Mouse (Mus musculus) embryonic facial prominence, embryonic 11.5 days (tissue): ENCODE results near the gene Synj2. TPM values are rescaled to one million over a fixed set of nuclear protein-coding genes. Genes with fewer than 3 reads are reported as not detected.

Experiments used
- ATAC-seq: fragments of 200-750 bp; cut with Nextera tagmentation; replicated peaks from 2 replicates; pipeline ENCODE4 v1.8.0; 2017; ENCODE audit warnings: low read depth; ENCODE audit not compliant: insufficient number of reproducible peaks, low FRiP score, low TSS enrichment
- DNase-seq: peaks from one replicate; pipeline ENCODE4 v3.0.0-alpha.2; 2015; ENCODE audit warnings: low spot score
- H3K27ac ChIP-seq: fragments of 300-500 bp; sonication (generic); replicated peaks from 2 replicates; pipeline ENCODE4 v1.5.1; 2014; ENCODE audit warnings: mild to moderate bottlenecking, low read depth, low read length, control low read depth
- H3K27me3 ChIP-seq: fragments of 300-500 bp; sonication (generic); 2 replicates; pipeline ENCODE4 v1.6.1; 2014; ENCODE audit warnings: mild to moderate bottlenecking, low read length, moderate library complexity, mixed read lengths; ENCODE audit not compliant: control insufficient read depth, insufficient read depth
- H3K36me3 ChIP-seq: fragments of 300-500 bp; sonication (generic); replicated peaks from 2 replicates; pipeline ENCODE4 v1.6.1; 2014; ENCODE audit warnings: low read depth, mild to moderate bottlenecking, low read length, moderate library complexity, mixed read lengths; ENCODE audit not compliant: control insufficient read depth, insufficient read depth
- H3K4me1 ChIP-seq: fragments of 300-500 bp; sonication (generic); 2 replicates; pipeline ENCODE4 v1.6.1; 2014; ENCODE audit warnings: low read length, mixed read lengths; ENCODE audit not compliant: control insufficient read depth, insufficient read depth
- H3K4me2 ChIP-seq: fragments of 300-500 bp; sonication (generic); 2 replicates; pipeline ENCODE4 v1.6.1; 2014; ENCODE audit warnings: low read depth, mild to moderate bottlenecking, control low read depth, low read length, moderate library complexity
- H3K4me3 ChIP-seq: fragments of 300-500 bp; sonication (generic); 2 replicates; pipeline ENCODE4 v1.5.1; 2014; ENCODE audit warnings: low read depth, low read length, control low read depth
- H3K9ac ChIP-seq: fragments of 300-500 bp; sonication (generic); replicated peaks from 2 replicates; pipeline ENCODE4 v1.6.1; 2014; ENCODE audit warnings: mild to moderate bottlenecking, control low read depth, low read length
- H3K9me3 ChIP-seq: fragments of 300-500 bp; sonication (generic); replicated peaks from 2 replicates; pipeline ENCODE4 v1.6.1; 2016; ENCODE audit warnings: mild to moderate bottlenecking, low read length, inconsistent platforms, mixed read lengths; ENCODE audit not compliant: control insufficient read depth
- WGBS: fragments of 180-500 bp; shearing (Covaris S2); extraction: QIAGEN DNeasy Blood & Tissue Kit; methylation state at CpG from one replicate; pipeline ENCODE4 v1.1.7; 2014; 5-methylcytosine and 5-hydroxymethylcytosine counted together
- polyA plus RNA-seq: library from polyadenylated mRNA; unstranded; fragments of >200 nt; fragmentation: Nextera tagmentation; extraction: Ambion mirVana; gene quantifications from 2 replicates; pipeline ENCODE4 v1.2.1, GENCODE M21; 2014

Gene Synj2
- polyA plus RNA-seq, 1 experiment from 2014 or later: 2.0 TPM

DNA sequence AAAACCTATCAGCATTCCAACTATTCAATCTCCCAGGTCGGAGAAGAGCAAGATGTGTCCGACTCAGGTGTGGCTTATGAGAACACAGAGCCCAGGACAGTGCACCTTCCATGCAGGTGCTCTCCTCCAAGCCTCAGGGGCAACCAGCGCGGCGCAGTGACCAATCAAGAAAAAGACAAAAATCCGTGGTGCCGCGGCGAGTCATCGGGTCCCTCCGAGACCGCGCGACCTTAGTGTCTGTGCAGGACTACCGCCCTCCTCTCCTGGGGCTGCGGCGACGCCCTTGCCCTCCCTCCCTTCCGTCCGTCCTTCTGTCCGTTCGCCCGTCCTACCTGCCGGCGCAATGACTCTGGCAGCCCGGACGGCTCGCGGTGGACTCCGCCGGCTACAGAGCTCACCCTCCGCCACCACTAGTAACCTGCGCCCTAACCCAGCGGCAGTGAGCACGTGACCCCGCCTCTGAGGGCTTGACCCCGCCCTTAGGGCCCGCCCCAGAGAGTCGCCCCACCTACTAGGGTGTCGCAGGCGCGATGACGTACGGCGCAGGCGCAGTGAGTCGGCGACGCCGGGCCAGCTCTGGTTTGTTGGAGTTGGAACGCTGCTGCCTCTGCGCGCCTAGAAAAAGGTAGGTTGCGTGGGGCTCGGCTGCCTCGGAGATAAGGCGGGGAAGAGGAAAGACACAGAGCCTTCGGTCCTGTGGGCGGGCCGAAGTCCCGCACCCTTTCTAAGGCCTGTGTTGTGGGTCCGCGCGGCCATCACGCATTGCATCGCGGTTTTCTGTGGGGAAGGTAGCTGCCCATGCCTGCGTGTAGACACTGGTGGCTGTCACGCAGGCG is 138.4 kb downstream of the Synj2 start, which contains the start of the genes Serac1 and Gtf2h5:
Serac1 (minus strand) TSS at position 455 of the 836 bp plus-strand sequence.
Gtf2h5 (plus strand) TSS at position 500 of the 836 bp plus-strand sequence.
- DNase-seq: peak; percentile 98
- WGBS: under 1% methylated on average over 70 of the region's 70 CpGs
- Histone ChIP-seq H3K4me3 (peak within 1 kb of the TSS; percentile 84), H3K9ac (peak within 1 kb of the TSS; percentile 84), H3K9me3 (no peaks in the 10 kb centered on the region), H3K4me1 (peaks cover 2% of the 10 kb centered on the region; the same call in 1 of the 2 replicates), H3K27me3 (no peaks in the 10 kb centered on the region), H3K27ac (peak within 1 kb of the TSS; percentile 83), H3K36me3 (no peaks in the 10 kb centered on the region), H3K4me2 (peak within 1 kb of the TSS; percentile 75)
- ATAC-seq: peak; percentile 98

GRCm38 (mm10) chr17:6083323-6083890 is 142.3 kb downstream of the Synj2 start:
- no peaks in the 10 kb centered on the region for H3K9me3 ChIP-seq
- no peaks in the 10 kb centered on the region; the same call in none of the 2 replicates for H3K36me3 ChIP-seq
- DNase-seq (no peak), ATAC-seq (no peak)
- H3K27ac ChIP-seq: no peak overlapping the region
- no peak overlapping the region for H3K9ac ChIP-seq
- peaks cover 2% of the 10 kb centered on the region; the same call in 1 of the 2 replicates for H3K4me1 ChIP-seq
- no peak overlapping the region for H3K4me2 ChIP-seq
- WGBS: 90% methylated on average over 5 of the region's 5 CpGs
- no peaks in the 10 kb centered on the region for H3K27me3 ChIP-seq
- no peak overlapping the region for H3K4me3 ChIP-seq

DNA sequence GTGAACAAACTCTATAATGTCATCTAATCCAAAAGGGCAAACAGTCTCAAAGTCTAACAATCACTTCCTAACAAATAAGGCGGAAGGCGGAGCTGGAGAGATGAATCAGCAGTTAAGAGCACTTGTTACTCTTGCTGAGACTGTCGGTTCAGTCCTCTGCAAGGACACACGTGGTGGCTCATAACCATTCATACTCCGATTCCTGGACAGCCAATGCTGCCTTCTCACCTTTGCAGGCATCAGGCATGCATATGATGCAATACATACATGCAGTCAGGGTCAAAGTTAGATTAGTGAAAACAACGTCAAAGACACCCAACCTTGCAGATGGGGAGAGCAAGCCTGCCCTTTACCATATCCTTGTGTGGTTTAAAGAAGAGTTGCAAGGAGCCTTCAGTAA is 150.5 kb downstream of the Synj2 start:
- H3K4me1 ChIP-seq: no peaks in the 10 kb centered on the region
- ATAC-seq: no peak
- no peak overlapping the region for H3K9ac ChIP-seq
- no peak for DNase-seq
- no peak overlapping the region for H3K27ac ChIP-seq
- WGBS: 90% methylated on average over 6 of the region's 6 CpGs
- H3K4me2 ChIP-seq: no peak overlapping the region
- no peaks in the 10 kb centered on the region for H3K9me3 ChIP-seq
- no peak overlapping the region for H3K4me3 ChIP-seq
- no peaks in the 10 kb centered on the region for H3K27me3 ChIP-seq
- H3K36me3 ChIP-seq: no peaks in the 10 kb centered on the region

Other genes starting within 250 kb of the Synj2 start
- 30.4 and 31.2 TPM in 2 replicates for gene Snx9, start 100.0 kb upstream of the Synj2 start, polyA plus RNA-seq
- 6.2 and 7.2 TPM in 2 replicates for gene Serac1, start 138.5 kb downstream of the Synj2 start, polyA plus RNA-seq
- 170 and 180 TPM in 2 replicates for gene Gtf2h5, start 138.5 kb downstream of the Synj2 start, polyA plus RNA-seq
- gene Tulp4, start 165.2 kb downstream of the Synj2 start, polyA plus RNA-seq: 86.2 and 92.3 TPM in 2 replicates